Mouse (Mus musculus): Measurements from ENCODE around the gene Mtmr2. TPM values are rescaled to one million over a fixed set of nuclear protein-coding genes. Genes with fewer than 3 reads are reported as not detected.
"Not testable (repeated sequence)": the region's sequence is repeated elsewhere in the genome, so short reads cannot be mapped to it uniquely, and the experiment has no call there.

Gene Mtmr2
- polyA plus RNA-seq, 1 experiment from 2014 or later = 76.9 TPM

DNA sequence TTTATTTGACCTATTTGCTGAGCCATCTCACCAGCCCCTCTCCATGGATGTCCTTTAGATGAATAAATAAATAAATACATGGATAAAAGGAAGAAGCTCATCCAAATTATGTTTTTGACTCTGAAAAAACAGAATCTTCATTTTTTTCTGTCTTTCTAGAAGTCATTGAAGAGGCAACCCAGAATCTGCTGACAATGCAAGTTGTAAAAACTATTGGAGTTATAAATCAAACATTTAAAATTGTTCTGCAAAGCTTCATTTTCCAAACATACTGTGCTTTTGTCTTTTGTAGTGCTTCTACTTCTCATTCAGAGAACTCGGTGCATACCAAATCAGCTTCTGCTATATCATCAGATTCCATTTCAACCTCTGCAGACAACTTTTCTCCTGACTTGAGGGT lies 33.8 kb downstream of the Mtmr2 start:
- ATAC-seq (replicated peaks; ENCODE audit: low FRiP score) (no peak), DNase-seq (ENCODE audit: low spot score) (no peak)
- H3K4me3 ChIP-seq (ENCODE audit: low read depth, low read length) = no peak overlapping the region
- WGBS = 100% methylated on average over 1 of the region's 1 CpGs
- H3K4me2 ChIP-seq (ENCODE audit: low read depth, low read length, severe bottlenecking) = no peak overlapping the region
- H3K9ac ChIP-seq (ENCODE audit: low read length) = no peak overlapping the region
- H3K9me3 ChIP-seq (ENCODE audit: control insufficient read depth, low read length) = no peaks in the 10 kb centered on the region
- no peaks in the 10 kb centered on the region for H3K27me3 ChIP-seq (ENCODE audit: control insufficient read depth, insufficient read depth, low read length)
- H3K36me3 ChIP-seq (ENCODE audit: control insufficient read depth, insufficient read depth, low read length) = no peaks in the 10 kb centered on the region
- no peaks in the 10 kb centered on the region for H3K4me1 ChIP-seq (replicated peaks; ENCODE audit: control insufficient read depth, insufficient read depth, low read length)
- no peak overlapping the region for H3K27ac ChIP-seq (ENCODE audit: low read depth, low read length)

DNA sequence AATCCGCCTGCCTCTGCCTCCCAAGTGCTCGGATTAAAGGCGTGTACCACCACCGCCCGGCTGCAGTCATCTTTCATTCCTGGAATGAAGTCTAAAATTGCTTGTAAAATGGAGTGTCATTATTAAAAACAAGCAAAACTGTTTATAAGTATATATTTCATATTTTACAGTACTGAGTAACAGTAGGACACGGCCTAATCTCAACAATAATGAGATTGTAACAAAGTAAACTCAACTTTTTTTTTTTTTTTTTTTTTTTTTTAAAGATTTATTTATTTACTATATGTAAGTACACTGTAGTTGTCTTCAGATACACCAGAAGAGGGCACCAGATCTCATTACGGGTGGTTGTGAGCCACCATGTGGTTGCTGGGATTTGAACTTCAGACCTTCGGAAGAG lies 42.7 kb downstream of the Mtmr2 start:
- not testable (repeated sequence) for DNase-seq (ENCODE audit: low spot score); ATAC-seq (replicated peaks; ENCODE audit: low FRiP score)

GRCm38 (mm10) chr9:13794302-13794701 lies 46.1 kb downstream of the Mtmr2 start:
- no peaks in the 10 kb centered on the region for H3K36me3 ChIP-seq (ENCODE audit: control insufficient read depth, insufficient read depth, low read length)
- no peak overlapping the region for H3K4me3 ChIP-seq (ENCODE audit: low read depth, low read length)
- no peaks in the 10 kb centered on the region for H3K9me3 ChIP-seq (ENCODE audit: control insufficient read depth, low read length)
- H3K4me1 ChIP-seq (replicated peaks; ENCODE audit: control insufficient read depth, insufficient read depth, low read length) = no peaks in the 10 kb centered on the region
- 70% methylated on average over 1 of the region's 1 CpGs for WGBS
- DNase-seq (ENCODE audit: low spot score) = no peak
- H3K9ac ChIP-seq (ENCODE audit: low read length) = no peak overlapping the region
- no peak overlapping the region for H3K4me2 ChIP-seq (ENCODE audit: low read depth, low read length, severe bottlenecking)
- no peak for ATAC-seq (replicated peaks; ENCODE audit: low FRiP score)
- H3K27ac ChIP-seq (ENCODE audit: low read depth, low read length) = no peak overlapping the region
- H3K27me3 ChIP-seq (ENCODE audit: control insufficient read depth, insufficient read depth, low read length) = no peaks in the 10 kb centered on the region

More for the DNA sequence above, 42.7 kb downstream of the Mtmr2 start:
- not testable (repeated sequence) for H3K27ac ChIP-seq (ENCODE audit: low read depth, low read length); H3K4me1 ChIP-seq (replicated peaks; ENCODE audit: control insufficient read depth, insufficient read depth, low read length); H3K4me3 ChIP-seq (ENCODE audit: low read depth, low read length); H3K27me3 ChIP-seq (ENCODE audit: control insufficient read depth, insufficient read depth, low read length); H3K4me2 ChIP-seq (ENCODE audit: low read depth, low read length, severe bottlenecking); H3K36me3 ChIP-seq (ENCODE audit: control insufficient read depth, insufficient read depth, low read length); H3K9me3 ChIP-seq (ENCODE audit: control insufficient read depth, low read length); H3K9ac ChIP-seq (ENCODE audit: low read length)
- WGBS = 96% methylated on average over 7 of the region's 8 CpGs

DNA sequence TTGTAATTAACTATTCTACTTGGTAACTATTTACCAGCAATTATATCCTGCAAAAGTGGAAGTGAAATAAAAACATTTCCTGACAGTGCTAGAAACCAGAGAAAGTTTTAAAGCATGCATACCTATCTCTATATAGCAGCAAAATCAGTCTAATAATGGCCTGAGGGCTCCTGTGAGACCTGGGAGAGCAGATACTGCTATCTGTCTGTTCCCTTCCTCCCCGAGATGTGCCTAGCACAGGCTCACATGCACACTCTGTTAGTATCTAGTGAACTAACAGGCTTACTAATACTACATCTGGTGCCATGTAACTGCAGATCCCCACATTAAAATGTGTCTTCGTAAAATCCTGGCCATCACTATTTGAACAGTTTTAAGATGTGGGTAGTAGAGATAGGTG lies 46.5 kb downstream of the Mtmr2 start:
- no peaks in the 10 kb centered on the region for H3K4me1 ChIP-seq (replicated peaks; ENCODE audit: control insufficient read depth, insufficient read depth, low read length)
- H3K4me3 ChIP-seq (ENCODE audit: low read depth, low read length) = no peak overlapping the region
- no peaks in the 10 kb centered on the region for H3K9me3 ChIP-seq (ENCODE audit: control insufficient read depth, low read length)
- no peak overlapping the region for H3K27ac ChIP-seq (ENCODE audit: low read depth, low read length)
- ATAC-seq (replicated peaks; ENCODE audit: low FRiP score) = no peak
- H3K27me3 ChIP-seq (ENCODE audit: control insufficient read depth, insufficient read depth, low read length) = no peaks in the 10 kb centered on the region
- WGBS = 91% methylated on average over 2 of the region's 2 CpGs
- no peak overlapping the region for H3K4me2 ChIP-seq (ENCODE audit: low read depth, low read length, severe bottlenecking)
- H3K9ac ChIP-seq (ENCODE audit: low read length) = no peak overlapping the region
- no peaks in the 10 kb centered on the region for H3K36me3 ChIP-seq (ENCODE audit: control insufficient read depth, insufficient read depth, low read length)
- no peak for DNase-seq (ENCODE audit: low spot score)

- peaks cover 3% of the 10 kb centered on the region; the same call in 1 of the 2 replicates for H3K36me3 ChIP-seq (ENCODE audit: control insufficient read depth, insufficient read depth, low read length)
- no peak for ATAC-seq (replicated peaks; ENCODE audit: low FRiP score)
These were observed 56.3 kb downstream of the Mtmr2 start for GRCm38 (mm10) chr9:13804480-13804879.

DNA sequence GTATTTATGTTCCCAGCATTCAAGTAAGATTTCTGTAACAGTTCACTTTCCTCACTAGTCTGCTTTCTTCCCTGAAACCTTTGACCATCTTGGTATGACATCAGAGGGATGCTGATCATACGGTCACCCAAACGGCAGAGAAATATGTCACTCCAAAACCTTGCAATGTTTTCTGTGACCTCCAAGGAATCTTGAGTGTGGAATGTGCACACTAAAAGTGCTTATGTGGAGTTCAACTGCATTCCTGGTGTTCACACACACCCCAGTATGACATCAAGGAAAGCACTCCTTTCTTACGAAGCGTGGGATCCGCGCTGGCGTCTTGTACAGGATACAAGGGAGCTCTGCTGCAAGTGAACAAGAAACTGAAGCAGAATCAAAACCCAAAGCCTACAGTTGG lies 58.6 kb downstream of the Mtmr2 start:
- Histone ChIP-seq H3K4me3 (ENCODE audit: low read depth, low read length) (no peak overlapping the region), H3K4me2 (ENCODE audit: low read depth, low read length, severe bottlenecking) (no peak overlapping the region), H3K9ac (ENCODE audit: low read length) (no peak overlapping the region), H3K27ac (ENCODE audit: low read depth, low read length) (no peak overlapping the region), H3K27me3 (ENCODE audit: control insufficient read depth, insufficient read depth, low read length) (no peaks in the 10 kb centered on the region), H3K9me3 (ENCODE audit: control insufficient read depth, low read length) (no peaks in the 10 kb centered on the region), H3K36me3 (ENCODE audit: control insufficient read depth, insufficient read depth, low read length) (peaks cover 5% of the 10 kb centered on the region; the same call in 1 of the 2 replicates), H3K4me1 (replicated peaks; ENCODE audit: control insufficient read depth, insufficient read depth, low read length) (no peaks in the 10 kb centered on the region)
- WGBS = 93% methylated on average over 7 of the region's 7 CpGs
- DNase-seq (ENCODE audit: low spot score) (no peak), ATAC-seq (replicated peaks; ENCODE audit: low FRiP score) (no peak)

More at GRCm38 (mm10) chr9:13804480-13804879, 56.3 kb downstream of the Mtmr2 start:
- H3K9me3 ChIP-seq (ENCODE audit: control insufficient read depth, low read length) = no peaks in the 10 kb centered on the region
- no peak for DNase-seq (ENCODE audit: low spot score)
- no peak overlapping the region for H3K4me2 ChIP-seq (ENCODE audit: low read depth, low read length, severe bottlenecking)
- H3K27ac ChIP-seq (ENCODE audit: low read depth, low read length) = no peak overlapping the region
- WGBS = 68% methylated on average over 1 of the region's 1 CpGs
- H3K27me3 ChIP-seq (ENCODE audit: control insufficient read depth, insufficient read depth, low read length) = no peaks in the 10 kb centered on the region
- H3K9ac ChIP-seq (ENCODE audit: low read length) = no peak overlapping the region
- H3K4me3 ChIP-seq (ENCODE audit: low read depth, low read length) = no peak overlapping the region
- no peaks in the 10 kb centered on the region for H3K4me1 ChIP-seq (replicated peaks; ENCODE audit: control insufficient read depth, insufficient read depth, low read length)

- H3K27ac ChIP-seq (ENCODE audit: low read depth, low read length) = no peak overlapping the region
- no peak for ATAC-seq (replicated peaks; ENCODE audit: low FRiP score)
- 94% methylated on average over 5 of the region's 5 CpGs for WGBS
- no peak overlapping the region for H3K4me2 ChIP-seq (ENCODE audit: low read depth, low read length, severe bottlenecking)
- H3K4me3 ChIP-seq (ENCODE audit: low read depth, low read length) = no peak overlapping the region
- no peaks in the 10 kb centered on the region for H3K4me1 ChIP-seq (replicated peaks; ENCODE audit: control insufficient read depth, insufficient read depth, low read length)
- H3K9ac ChIP-seq (ENCODE audit: low read length) = no peak overlapping the region
- no peaks in the 10 kb centered on the region for H3K27me3 ChIP-seq (ENCODE audit: control insufficient read depth, insufficient read depth, low read length)
- DNase-seq (ENCODE audit: low spot score) = no peak
- H3K9me3 ChIP-seq (ENCODE audit: control insufficient read depth, low read length) = no peaks in the 10 kb centered on the region
- peaks cover 9% of the 10 kb centered on the region; the same call in 1 of the 2 replicates for H3K36me3 ChIP-seq (ENCODE audit: control insufficient read depth, insufficient read depth, low read length)
These were observed 59.4 kb downstream of the Mtmr2 start for GRCm38 (mm10) chr9:13807657-13808056.

- no peak for DNase-seq (ENCODE audit: low spot score)
- H3K4me2 ChIP-seq (ENCODE audit: low read depth, low read length, severe bottlenecking) = no peak overlapping the region
- H3K36me3 ChIP-seq (ENCODE audit: control insufficient read depth, insufficient read depth, low read length) = peaks cover 11% of the 10 kb centered on the region; the same call in 1 of the 2 replicates
- H3K9me3 ChIP-seq (ENCODE audit: control insufficient read depth, low read length) = no peaks in the 10 kb centered on the region
- H3K4me3 ChIP-seq (ENCODE audit: low read depth, low read length) = no peak overlapping the region
- H3K27me3 ChIP-seq (ENCODE audit: control insufficient read depth, insufficient read depth, low read length) = no peaks in the 10 kb centered on the region
- H3K27ac ChIP-seq (ENCODE audit: low read depth, low read length) = no peak overlapping the region
- no peak overlapping the region for H3K9ac ChIP-seq (ENCODE audit: low read length)
- no peaks in the 10 kb centered on the region for H3K4me1 ChIP-seq (replicated peaks; ENCODE audit: control insufficient read depth, insufficient read depth, low read length)
- no peak for ATAC-seq (replicated peaks; ENCODE audit: low FRiP score)
These were observed 61.7 kb downstream of the Mtmr2 start for GRCm38 (mm10) chr9:13809937-13810336.

DNA sequence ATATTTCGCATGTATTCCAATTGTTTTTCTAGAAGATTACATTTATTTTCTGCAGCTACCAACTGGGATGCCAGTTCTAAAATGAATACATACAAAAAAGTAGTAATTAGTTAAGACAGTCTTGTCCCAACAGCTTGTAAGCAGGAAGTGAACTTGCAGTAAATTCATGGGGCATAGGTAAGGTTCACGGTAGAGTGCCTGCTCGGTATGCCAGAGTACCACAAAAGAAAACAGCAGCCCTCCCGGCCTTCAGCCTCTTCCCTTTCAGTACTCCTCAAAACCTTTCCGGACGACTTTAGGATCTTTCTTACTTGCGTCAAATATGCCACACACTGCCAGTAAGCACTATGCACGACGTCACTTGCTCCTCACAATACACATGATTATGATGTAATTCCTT lies 70.2 kb downstream of the Mtmr2 start:
- Histone ChIP-seq H3K4me1 (replicated peaks; ENCODE audit: control insufficient read depth, insufficient read depth, low read length) (no peaks in the 10 kb centered on the region), H3K9me3 (ENCODE audit: control insufficient read depth, low read length) (no peaks in the 10 kb centered on the region), H3K4me2 (ENCODE audit: low read depth, low read length, severe bottlenecking) (no peak overlapping the region), H3K27me3 (ENCODE audit: control insufficient read depth, insufficient read depth, low read length) (no peaks in the 10 kb centered on the region), H3K4me3 (ENCODE audit: low read depth, low read length) (no peak overlapping the region), H3K9ac (ENCODE audit: low read length) (no peak overlapping the region), H3K27ac (ENCODE audit: low read depth, low read length) (no peak overlapping the region), H3K36me3 (ENCODE audit: control insufficient read depth, insufficient read depth, low read length) (peaks cover 9% of the 10 kb centered on the region)
- 87% methylated on average over 9 of the region's 9 CpGs for WGBS
- no peak for DNase-seq (ENCODE audit: low spot score)
- ATAC-seq (replicated peaks; ENCODE audit: low FRiP score) = no peak
